Mouse (Mus musculus): ENCODE results near the gene Rere. TPM values are rescaled to one million over a fixed set of nuclear protein-coding genes. Genes with fewer than 3 reads are reported as not detected.

The Rere gene
- total RNA-seq, 1 experiment = 21.7 TPM

DNA sequence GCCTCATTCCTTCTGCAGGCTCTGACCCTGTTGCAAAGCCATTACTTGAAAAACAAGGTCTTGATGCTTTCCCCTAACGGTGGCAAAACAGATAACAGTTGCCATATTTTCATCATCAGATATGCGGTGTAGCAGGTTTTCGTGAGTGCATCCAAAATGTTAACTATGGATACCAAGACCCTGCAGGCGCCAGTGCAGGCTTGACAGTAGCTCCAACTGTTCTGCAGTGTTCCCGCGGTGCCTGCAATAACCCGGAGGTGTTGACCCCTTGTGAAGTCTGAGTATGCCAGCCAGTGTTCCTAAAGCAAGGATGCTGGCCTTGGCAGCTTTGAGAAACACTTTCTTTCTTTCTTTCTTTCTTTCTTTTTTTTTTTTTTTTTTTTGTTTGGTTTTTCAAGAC is 26.3 kb upstream of the Rere start:
- no peak overlapping the region for H3K27ac ChIP-seq (ENCODE audit: insufficient read depth, low read depth, low read length, poor library complexity, severe bottlenecking)
- no peaks in the 10 kb centered on the region for H3K9me3 ChIP-seq (ENCODE audit: control insufficient read depth, insufficient read depth, low read depth, low read length)
- H3K4me3 ChIP-seq (ENCODE audit: insufficient read depth in 1 of 2, low read depth in 1 of 2, low read length in 2 of 2, poor library complexity in 1 of 2, severe bottlenecking in 1 of 2) = no peak overlapping the region
- peaks cover 4 to 27% of the 10 kb centered on the region in 2 experiments; a peak in 3 of 4 replicates for H3K4me1 ChIP-seq (ENCODE audit: control insufficient read depth in 2 of 2, insufficient read depth in 2 of 2, low read length in 2 of 2, poor library complexity in 1 of 2)
- no peak overlapping the region for H3K9ac ChIP-seq (ENCODE audit: insufficient read depth, low read depth, low read length, poor library complexity, severe bottlenecking)
- in situ Hi-C loops (cut with MboI; ENCODE audit: low sequenced_read_pairs in 2 of 2, unreplicated experiment in 2 of 2) = no loop called here
- H3K36me3 ChIP-seq (ENCODE audit: control insufficient read depth, insufficient read depth, low read length, poor library complexity, severe bottlenecking) = no peaks in the 10 kb centered on the region; the same call in 1 of the 2 replicates
- TF ChIP-seq ZNF384 (IDR thresholded peaks at IDR 0.05; ENCODE audit: low read depth, low read length) (no peak), HCFC1 (IDR thresholded peaks at IDR 0.05; ENCODE audit: borderline replicate concordance, insufficient read depth, low read length) (no peak), ZC3H11A (IDR thresholded peaks at IDR 0.05; ENCODE audit: borderline replicate concordance, low read depth, low read length) (no peak), MAFK (IDR thresholded peaks at IDR 0.05; ENCODE audit: insufficient read depth, low read depth, low read length) (no peak), CHD2 (IDR thresholded peaks at IDR 0.05; ENCODE audit: low read depth, low read length) (no peak)
- DNase-seq (ENCODE audit: low read depth, low spot score) = no peak

DNA sequence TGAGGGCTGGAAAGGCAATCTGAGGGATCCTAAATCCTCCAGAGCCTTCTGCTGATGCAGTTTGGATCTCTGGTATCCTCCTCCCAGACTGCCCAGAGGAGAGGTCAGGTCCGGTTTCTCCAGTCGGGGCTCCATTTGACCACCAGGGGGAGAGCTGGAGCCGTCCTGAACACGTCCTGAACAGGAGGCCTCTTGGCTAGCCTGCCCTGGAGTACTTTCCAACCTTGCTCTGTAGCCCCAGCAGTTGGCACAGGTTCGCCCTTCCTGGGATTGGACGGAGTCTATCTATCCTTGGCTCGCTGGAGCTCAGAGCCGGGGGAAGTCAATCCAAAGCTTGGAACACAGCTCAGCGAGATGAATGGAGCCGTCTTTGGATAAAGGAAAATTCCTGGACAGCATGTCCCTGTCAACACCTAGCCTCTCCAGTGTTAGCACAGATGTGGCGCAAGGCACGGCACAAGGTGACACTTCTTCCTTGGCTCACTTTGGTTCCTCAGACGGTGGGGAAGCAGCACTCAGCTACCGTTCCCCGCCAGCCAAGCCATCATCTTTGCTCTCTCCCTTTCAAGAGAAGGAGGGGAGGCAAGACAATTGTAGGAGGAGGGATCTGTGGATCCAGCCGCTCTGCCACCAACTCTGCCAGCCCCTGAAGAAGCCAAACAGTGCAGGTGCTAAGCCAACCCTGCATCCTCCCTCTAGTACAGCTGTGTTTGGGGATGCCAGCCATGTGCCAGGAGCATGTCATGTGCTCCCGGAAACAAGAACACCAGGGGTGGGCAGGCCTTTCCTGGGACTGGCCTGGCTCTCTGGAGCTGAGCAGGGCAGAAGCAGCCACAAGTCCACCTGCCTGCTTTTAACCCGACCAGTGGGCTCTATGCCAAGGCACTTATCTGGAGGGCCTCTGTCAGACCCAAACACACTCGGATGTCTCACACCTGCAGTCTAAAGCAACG is 23.9 kb upstream of the Rere start:
- Histone ChIP-seq H3K4me3 (ENCODE audit: insufficient read depth in 1 of 2, low read depth in 1 of 2, low read length in 2 of 2, poor library complexity in 1 of 2, severe bottlenecking in 1 of 2) (peak overlapping the region in 1 of 2 experiments; percentile 17; a peak in 1 of 4 replicates), H3K9ac (ENCODE audit: insufficient read depth, low read depth, low read length, poor library complexity, severe bottlenecking) (peak overlapping the region; percentile 8; the same call in 1 of the 2 replicates), H3K36me3 (ENCODE audit: control insufficient read depth, insufficient read depth, low read length, poor library complexity, severe bottlenecking) (no peaks in the 10 kb centered on the region), H3K4me1 (ENCODE audit: control insufficient read depth in 2 of 2, insufficient read depth in 2 of 2, low read length in 2 of 2, poor library complexity in 1 of 2) (peaks cover 5 to 28% of the 10 kb centered on the region in 2 experiments; a peak in 3 of 4 replicates), H3K9me3 (ENCODE audit: control insufficient read depth, insufficient read depth, low read depth, low read length) (no peaks in the 10 kb centered on the region), H3K27ac (ENCODE audit: insufficient read depth, low read depth, low read length, poor library complexity, severe bottlenecking) (no peak overlapping the region)
- TF ChIP-seq MAFK (IDR thresholded peaks at IDR 0.05; ENCODE audit: insufficient read depth, low read depth, low read length) (no peak), HCFC1 (IDR thresholded peaks at IDR 0.05; ENCODE audit: borderline replicate concordance, insufficient read depth, low read length) (no peak), ZNF384 (IDR thresholded peaks at IDR 0.05; ENCODE audit: low read depth, low read length) (no peak), ZC3H11A (IDR thresholded peaks at IDR 0.05; ENCODE audit: borderline replicate concordance, low read depth, low read length) (no peak), CHD2 (IDR thresholded peaks at IDR 0.05; ENCODE audit: low read depth, low read length) (no peak)
- peak; percentile 88 for DNase-seq (ENCODE audit: low read depth, low spot score)
- in situ Hi-C loops (cut with MboI; ENCODE audit: low sequenced_read_pairs in 2 of 2, unreplicated experiment in 2 of 2) = no loop called here

DNA sequence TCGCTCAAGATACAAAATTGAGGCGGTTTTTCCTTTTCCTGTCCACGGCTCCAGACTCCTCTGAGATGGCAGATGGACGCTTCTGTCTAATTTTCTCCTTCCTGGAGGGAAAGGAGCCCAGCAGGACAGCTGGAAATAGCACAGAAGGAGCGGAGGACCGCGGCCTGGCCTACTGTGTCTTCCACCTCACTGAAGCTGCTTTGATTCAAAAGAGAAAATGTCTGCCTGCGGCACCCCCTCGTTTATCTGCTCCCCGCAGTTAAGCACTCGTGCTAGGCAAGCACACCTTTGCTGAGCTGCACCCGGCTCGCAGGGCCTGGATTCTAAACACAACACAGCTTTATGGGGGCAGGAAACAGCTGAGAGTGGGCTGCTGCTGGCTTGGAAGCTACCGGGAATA is 23.1 kb upstream of the Rere start:
- Histone ChIP-seq H3K27ac (ENCODE audit: insufficient read depth, low read depth, low read length, poor library complexity, severe bottlenecking) (no peak overlapping the region), H3K4me3 (ENCODE audit: insufficient read depth in 1 of 2, low read depth in 1 of 2, low read length in 2 of 2, poor library complexity in 1 of 2, severe bottlenecking in 1 of 2) (peak overlapping the region; percentile 17 to 28; a peak in 3 of 4 replicates), H3K4me1 (ENCODE audit: control insufficient read depth in 2 of 2, insufficient read depth in 2 of 2, low read length in 2 of 2, poor library complexity in 1 of 2) (peaks cover 5 to 30% of the 10 kb centered on the region in 2 experiments; a peak in 3 of 4 replicates), H3K9me3 (ENCODE audit: control insufficient read depth, insufficient read depth, low read depth, low read length) (no peaks in the 10 kb centered on the region), H3K9ac (ENCODE audit: insufficient read depth, low read depth, low read length, poor library complexity, severe bottlenecking) (peak overlapping the region; percentile 2; the same call in 1 of the 2 replicates), H3K36me3 (ENCODE audit: control insufficient read depth, insufficient read depth, low read length, poor library complexity, severe bottlenecking) (no peaks in the 10 kb centered on the region)
- DNase-seq (ENCODE audit: low read depth, low spot score) = no peak
- TF ChIP-seq CHD2 (IDR thresholded peaks at IDR 0.05; ENCODE audit: low read depth, low read length) (no peak), ZC3H11A (IDR thresholded peaks at IDR 0.05; ENCODE audit: borderline replicate concordance, low read depth, low read length) (no peak), MAFK (IDR thresholded peaks at IDR 0.05; ENCODE audit: insufficient read depth, low read depth, low read length) (no peak), ZNF384 (IDR thresholded peaks at IDR 0.05; ENCODE audit: low read depth, low read length) (no peak), HCFC1 (IDR thresholded peaks at IDR 0.05; ENCODE audit: borderline replicate concordance, insufficient read depth, low read length) (no peak)
- in situ Hi-C loops (cut with MboI; ENCODE audit: low sequenced_read_pairs in 2 of 2, unreplicated experiment in 2 of 2) = no loop called here

DNA sequence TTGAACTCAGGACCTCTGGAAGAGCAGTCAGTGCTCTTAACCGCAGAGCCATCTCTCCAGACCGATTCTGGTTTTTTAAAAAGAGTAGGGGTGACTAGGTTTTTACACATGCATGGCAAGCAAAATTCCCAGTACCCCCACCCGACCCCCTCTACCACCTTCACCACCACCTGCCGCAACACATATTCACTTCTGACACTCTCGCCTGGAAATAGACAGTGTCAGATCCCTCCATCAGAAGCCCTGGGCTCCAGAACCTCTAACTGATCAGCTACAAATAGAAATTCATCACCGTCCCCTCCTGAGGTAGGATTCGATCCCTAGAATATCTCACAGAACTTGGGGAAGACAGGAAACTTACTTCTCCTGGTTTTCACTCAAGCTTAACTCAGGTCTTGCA is 21.9 kb upstream of the Rere start:
- TF ChIP-seq ZC3H11A (IDR thresholded peaks at IDR 0.05; ENCODE audit: borderline replicate concordance, low read depth, low read length) (no peak), HCFC1 (IDR thresholded peaks at IDR 0.05; ENCODE audit: borderline replicate concordance, insufficient read depth, low read length) (no peak), MAFK (IDR thresholded peaks at IDR 0.05; ENCODE audit: insufficient read depth, low read depth, low read length) (no peak), ZNF384 (IDR thresholded peaks at IDR 0.05; ENCODE audit: low read depth, low read length) (no peak), CHD2 (IDR thresholded peaks at IDR 0.05; ENCODE audit: low read depth, low read length) (no peak)
- Histone ChIP-seq H3K9ac (ENCODE audit: insufficient read depth, low read depth, low read length, poor library complexity, severe bottlenecking) (no peak overlapping the region), H3K27ac (ENCODE audit: insufficient read depth, low read depth, low read length, poor library complexity, severe bottlenecking) (no peak overlapping the region), H3K36me3 (ENCODE audit: control insufficient read depth, insufficient read depth, low read length, poor library complexity, severe bottlenecking) (no peaks in the 10 kb centered on the region), H3K4me3 (ENCODE audit: insufficient read depth in 1 of 2, low read depth in 1 of 2, low read length in 2 of 2, poor library complexity in 1 of 2, severe bottlenecking in 1 of 2) (no peak overlapping the region), H3K4me1 (ENCODE audit: control insufficient read depth in 2 of 2, insufficient read depth in 2 of 2, low read length in 2 of 2, poor library complexity in 1 of 2) (peaks cover 5 to 32% of the 10 kb centered on the region in 2 experiments; a peak in 3 of 4 replicates), H3K9me3 (ENCODE audit: control insufficient read depth, insufficient read depth, low read depth, low read length) (no peaks in the 10 kb centered on the region)
- DNase-seq (ENCODE audit: low read depth, low spot score) = no peak
- in situ Hi-C loops (cut with MboI; ENCODE audit: low sequenced_read_pairs in 2 of 2, unreplicated experiment in 2 of 2) = no loop called here
